Mouse (Mus musculus) bone marrow, adult 2 months (tissue): Measurements from ENCODE around the gene Hist1h3e. TPM values are rescaled to one million over a fixed set of nuclear protein-coding genes. Genes with fewer than 3 reads are reported as not detected.
"Not testable (repeated sequence)": the region's sequence is repeated elsewhere in the genome, so short reads cannot be mapped to it uniquely, and the experiment has no call there.

Experiments
- H3K27ac ChIP-seq: fragments of 200-500 bp; 2 replicates; pipeline ENCODE4 v1.5.1; 2012; ENCODE audit warnings: low read depth, mild to moderate bottlenecking, control low read depth, inconsistent platforms, low read length; ENCODE audit not compliant: control insufficient read depth, poor library complexity, insufficient read depth
- H3K4me1 ChIP-seq: fragments of 200-500 bp; 2 replicates; pipeline ENCODE4 v1.6.1; 2011; ENCODE audit warnings: low read length; ENCODE audit not compliant: control insufficient read depth, insufficient read depth
- H3K4me3 ChIP-seq: fragments of 200-500 bp; replicated peaks from 2 replicates; pipeline ENCODE3; 2011; ENCODE audit warnings: mild to moderate bottlenecking, low read depth, low read length, control low read depth; ENCODE audit not compliant: control insufficient read depth
- CTCF ChIP-seq: fragments of 200-500 bp; IDR thresholded peaks from 2 replicates; pipeline ENCODE4 v1.5.1; 2011; ENCODE audit warnings: low read length, control low read depth; ENCODE audit not compliant: control insufficient read depth, insufficient read depth
- POLR2A ChIP-seq: fragments of 200-500 bp; IDR thresholded peaks from 2 replicates; pipeline ENCODE4 v1.6.1; 2011; ENCODE audit warnings: low read depth, mild to moderate bottlenecking, control low read depth, low read length, borderline replicate concordance; ENCODE audit not compliant: control insufficient read depth
- WGBS: fragments of 180-500 bp; shearing (Covaris S2); methylation state at CpG from one replicate; pipeline ENCODE4 v1.1.7; 2018; 5-methylcytosine and 5-hydroxymethylcytosine counted together
- polyA plus RNA-seq: library from polyadenylated mRNA; stranded (reverse); fragments of >200 nt; gene quantifications from 2 replicates; pipeline ENCODE4 v1.2.4, GENCODE M21; 2011; ENCODE audit warnings: low replicate concordance; ENCODE audit not compliant: missing spikeins, insufficient read depth, insufficient read length

Gene Hist1h3e
- 5.3 and 12.9 TPM in 2 replicates for polyA plus RNA-seq

GRCm38 (mm10) chr13:23561883-23562659 lies at the start of gene Hist1h3e:
Gene Hist1h3e, minus strand, starts transcription at chr13:23562369.
- Histone ChIP-seq H3K27ac (peak within 1 kb of the TSS; percentile 95), H3K4me3 (peak within 1 kb of the TSS; percentile 55)
- WGBS = under 1% methylated on average over 56 of the region's 67 CpGs
- peak; percentile 97 for TF ChIP-seq POLR2A
- not testable (repeated sequence) for H3K4me1 ChIP-seq

GRCm38 (mm10) chr13:23611638-23612037 lies 49.5 kb upstream of the Hist1h3e start:
- H3K27ac ChIP-seq = no peak overlapping the region
- H3K4me1 ChIP-seq = no peaks in the 10 kb centered on the region; the same call in 1 of the 2 replicates
- H3K4me3 ChIP-seq = no peak overlapping the region
- 92% methylated on average over 3 of the region's 3 CpGs for WGBS
- no peak for TF ChIP-seq CTCF
- no peak for TF ChIP-seq POLR2A

- 48% methylated on average over 2 of the region's 2 CpGs for WGBS
- no peak overlapping the region for H3K4me3 ChIP-seq
- TF ChIP-seq POLR2A (no peak), CTCF (no peak)
- no peaks in the 10 kb centered on the region; the same call in 1 of the 2 replicates for H3K4me1 ChIP-seq
- H3K27ac ChIP-seq = no peak overlapping the region
Observed at GRCm38 (mm10) chr13:23610393-23610792, 48.2 kb upstream of the Hist1h3e start.

GRCm38 (mm10) chr13:23609844-23610243 lies 47.7 kb upstream of the Hist1h3e start:
- TF ChIP-seq CTCF = no peak
- no peak for TF ChIP-seq POLR2A
- Histone ChIP-seq H3K4me1 (no peaks in the 10 kb centered on the region; the same call in 1 of the 2 replicates), H3K4me3 (no peak overlapping the region), H3K27ac (peak overlapping the region; percentile 51; the same call in 1 of the 2 replicates)

- H3K4me3 ChIP-seq = no peak overlapping the region
- WGBS = 38% methylated on average over 4 of the region's 4 CpGs
- TF ChIP-seq POLR2A (no peak), CTCF (no peak)
- H3K4me1 ChIP-seq = no peaks in the 10 kb centered on the region; the same call in 1 of the 2 replicates
- no peak overlapping the region for H3K27ac ChIP-seq
Observed at GRCm38 (mm10) chr13:23609209-23609608, 47.0 kb upstream of the Hist1h3e start.

GRCm38 (mm10) chr13:23605052-23605451 lies 42.9 kb upstream of the Hist1h3e start:
- H3K27ac ChIP-seq = no peak overlapping the region
- no peaks in the 10 kb centered on the region; the same call in 1 of the 2 replicates for H3K4me1 ChIP-seq

GRCm38 (mm10) chr13:23604452-23604851 lies 42.3 kb upstream of the Hist1h3e start:
- WGBS = 89% methylated on average over 3 of the region's 3 CpGs
- no peaks in the 10 kb centered on the region; the same call in 1 of the 2 replicates for H3K4me1 ChIP-seq
- no peak overlapping the region for H3K27ac ChIP-seq
- no peak for TF ChIP-seq POLR2A
- H3K4me3 ChIP-seq = no peak overlapping the region

More at GRCm38 (mm10) chr13:23605052-23605451, 42.9 kb upstream of the Hist1h3e start:
- H3K4me3 ChIP-seq = no peak overlapping the region
- 89% methylated on average over 3 of the region's 3 CpGs for WGBS
- TF ChIP-seq POLR2A (no peak), CTCF (no peak)

GRCm38 (mm10) chr13:23603182-23603699 lies 41.1 kb upstream of the Hist1h3e start:
- 57% methylated on average over 7 of the region's 7 CpGs for WGBS
- TF ChIP-seq POLR2A (no peak), CTCF (no peak)
- no peak overlapping the region for H3K4me3 ChIP-seq
- no peaks in the 10 kb centered on the region; the same call in 1 of the 2 replicates for H3K4me1 ChIP-seq
- no peak overlapping the region for H3K27ac ChIP-seq
